Mouse (Mus musculus) layer of hippocampus, adult 9-10 months (tissue): Measurements from ENCODE around the gene Mapk3.

ENCODE experiments used
- DNase-seq: peaks from one replicate; pipeline ENCODE4 v3.0.0; 2022; ENCODE audit warnings: low spot score

Gene Mapk3

DNA sequence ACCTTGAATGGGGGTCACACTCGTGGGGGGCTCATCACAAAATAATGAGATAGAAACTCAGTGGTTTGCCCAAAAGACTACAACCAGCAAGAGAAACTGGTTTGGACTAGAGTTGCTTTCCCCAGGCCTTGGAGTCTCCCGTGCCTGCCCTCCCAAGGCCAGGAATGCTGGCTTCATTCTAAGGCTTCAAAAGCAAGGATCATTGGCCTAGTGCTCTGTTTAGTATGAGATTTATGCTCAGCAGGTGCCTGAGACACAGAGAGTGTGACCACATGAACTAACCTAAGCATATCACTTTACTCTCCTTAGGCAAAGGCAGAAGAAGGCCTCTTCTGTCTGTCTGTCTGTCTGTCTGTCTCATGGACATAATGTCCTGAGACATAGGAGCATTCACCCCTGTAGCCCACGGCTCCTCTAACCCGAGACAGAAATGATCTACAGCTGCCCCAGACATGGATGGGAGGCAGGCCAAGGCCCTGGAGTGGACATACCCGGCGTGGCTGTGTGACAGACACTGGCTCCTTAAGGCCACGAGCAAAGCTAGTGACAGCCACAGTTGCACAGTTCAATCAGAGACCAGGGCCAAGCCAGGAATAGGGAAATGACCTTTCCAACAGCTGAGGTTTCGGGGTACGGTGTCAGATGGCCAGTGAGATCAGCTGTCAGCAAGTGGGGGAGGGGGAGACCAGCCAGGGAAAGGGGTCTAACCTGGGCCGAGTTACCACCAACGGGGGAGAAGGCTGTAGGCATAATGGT, 42.9 kb downstream of the Mapk3 start:
- no peak for DNase-seq

DNA sequence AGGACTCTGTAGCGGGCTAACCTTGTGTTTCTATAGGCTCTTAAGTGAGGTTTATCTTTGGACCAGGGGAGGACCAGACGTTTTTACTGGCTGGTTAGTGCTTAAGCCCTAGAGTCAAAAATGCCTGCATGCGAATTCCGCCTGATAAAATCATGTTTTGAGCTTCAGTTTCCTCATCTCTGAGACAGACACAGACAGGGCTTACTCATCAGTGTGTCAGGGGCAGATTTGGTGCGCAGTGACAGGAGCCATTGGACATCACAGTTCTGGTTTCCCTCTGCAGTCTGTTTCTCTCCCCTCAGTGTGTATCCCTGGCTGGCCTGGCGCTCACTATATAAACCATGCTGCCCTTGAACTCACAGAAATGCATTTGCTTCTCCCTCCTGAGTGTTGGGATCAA, 43.8 kb downstream of the Mapk3 start:
- DNase-seq, result no peak

DNA sequence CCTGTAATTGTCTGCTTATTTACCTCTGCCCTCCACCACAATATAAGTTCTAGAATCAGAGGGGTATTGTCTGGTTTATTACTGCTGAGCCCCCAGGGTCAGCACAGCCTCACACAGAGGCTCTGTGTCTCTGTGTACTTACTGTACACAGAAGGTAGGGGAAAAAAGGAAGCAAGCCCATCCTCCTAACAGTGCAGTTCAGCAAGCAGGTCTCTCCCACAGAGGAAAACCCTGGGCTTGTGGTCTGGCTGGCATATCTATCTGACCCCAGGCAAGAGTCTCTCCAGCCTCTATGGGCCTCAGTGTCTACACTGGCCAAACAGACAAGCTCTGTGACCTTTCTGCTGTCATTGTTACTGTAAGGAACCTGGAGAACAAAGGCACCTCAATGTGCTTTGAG, 44.4 kb downstream of the Mapk3 start:
- DNase-seq, result no peak

DNA sequence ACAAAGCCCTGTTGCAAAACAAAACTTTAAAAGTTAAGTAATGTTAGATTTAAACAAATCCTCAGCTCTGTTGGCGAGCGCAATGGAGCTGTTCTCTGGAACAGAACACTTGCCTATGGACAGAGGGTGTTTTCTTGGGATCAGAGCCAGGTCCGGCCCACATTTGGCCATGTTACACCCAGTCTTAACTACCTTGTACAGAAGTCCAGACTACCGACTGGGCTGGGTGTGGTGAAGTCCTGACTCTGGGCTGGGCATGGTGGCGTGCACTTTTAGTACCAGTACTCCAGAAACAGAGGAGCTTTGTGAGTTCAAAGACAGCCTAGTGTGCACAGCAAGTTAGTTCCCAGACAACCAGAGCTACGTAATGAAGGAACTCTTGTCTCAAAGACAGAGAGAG, 47.6 kb downstream of the Mapk3 start:
- DNase-seq, result no peak

DNA sequence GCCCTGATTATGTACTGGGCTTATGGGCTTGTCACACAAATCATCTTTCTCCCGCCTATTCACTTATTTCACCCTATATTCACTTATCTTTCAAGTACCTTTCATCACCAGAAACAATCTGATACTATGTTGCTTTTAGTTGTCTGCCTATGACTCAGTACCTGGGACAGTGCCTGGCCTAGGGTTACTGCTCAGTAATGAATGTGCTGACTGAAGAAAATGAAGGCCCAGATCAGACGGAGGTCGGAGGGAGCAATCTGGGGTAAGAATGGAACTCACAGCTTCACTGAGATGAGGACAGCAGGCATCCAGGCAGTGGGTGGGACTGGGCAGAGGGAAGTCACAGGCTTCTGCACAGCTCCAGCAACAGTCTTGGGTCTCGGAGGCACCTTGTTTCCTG, 48.0 kb downstream of the Mapk3 start:
- DNase-seq, result no peak

DNA sequence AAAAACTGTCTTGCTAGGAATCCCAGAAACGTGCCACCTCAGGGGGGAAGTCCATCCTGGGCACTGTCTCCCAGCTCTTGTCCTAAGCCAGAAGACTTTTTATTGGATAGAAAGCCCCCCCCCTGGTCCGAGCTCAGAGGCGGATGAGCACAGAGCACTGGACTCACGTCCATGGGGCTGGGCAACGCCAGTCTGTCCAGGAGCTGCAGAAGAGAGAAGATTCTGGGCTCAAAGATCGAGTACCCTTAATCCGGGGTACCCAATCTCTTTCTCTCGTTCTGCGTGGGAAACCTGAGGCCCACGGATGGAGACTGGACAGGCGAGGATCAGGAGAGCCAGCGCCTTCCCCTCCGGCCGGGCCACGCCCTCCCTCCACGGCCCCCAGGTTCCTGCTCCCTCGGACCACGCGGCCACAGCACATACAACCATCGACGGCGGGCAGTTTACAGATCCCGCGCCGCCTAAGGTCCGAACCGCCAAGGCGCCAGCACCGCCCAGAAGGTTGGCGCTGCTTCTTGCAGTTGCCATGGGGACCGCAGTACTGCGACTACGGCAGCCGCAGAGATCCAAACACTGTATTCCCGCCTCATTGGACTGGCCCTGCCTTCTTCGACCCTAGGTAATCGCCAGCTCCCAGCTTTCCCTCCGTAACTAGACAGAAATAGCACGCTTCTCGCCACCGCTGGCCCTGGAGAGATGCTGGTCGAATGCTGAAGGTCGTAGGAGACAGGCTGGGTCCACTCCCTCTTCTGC, 49.5 kb downstream of the Mapk3 start:
- DNase-seq, result peak; percentile 68

DNA sequence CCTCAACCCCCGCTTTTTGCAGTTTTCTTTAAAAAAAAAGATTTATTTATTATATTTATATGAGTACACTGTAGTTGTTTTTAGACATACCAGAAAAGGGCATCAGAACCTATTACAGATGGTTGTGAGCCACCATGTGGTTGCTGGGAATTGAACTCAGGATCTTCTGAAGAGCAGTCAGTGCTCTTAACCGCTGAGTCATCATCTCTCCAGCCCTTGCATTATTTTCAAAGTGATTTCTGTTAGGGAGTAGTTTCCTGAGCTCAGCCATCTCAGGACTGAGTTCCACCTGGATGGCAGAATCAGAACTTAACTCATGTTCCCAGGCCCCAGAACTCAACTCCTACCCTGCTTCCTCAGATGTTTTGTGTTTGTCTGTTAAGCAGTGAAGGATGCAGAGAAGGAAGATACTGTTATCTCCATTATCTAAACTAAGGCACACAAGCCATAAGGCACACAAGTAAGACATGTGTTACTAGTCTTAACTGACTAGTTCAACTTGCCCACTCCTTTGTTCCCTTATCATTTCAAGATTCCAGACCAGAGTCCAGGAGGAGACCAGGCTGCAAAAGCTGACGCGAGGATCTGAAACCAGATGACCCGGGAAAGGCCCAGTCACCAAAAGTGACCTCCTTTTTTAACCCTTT, 50.4 kb downstream of the Mapk3 start:
- DNase-seq, result no peak
